Mouse (Mus musculus): ENCODE data around the gene Olfr1270.

Olfr1270 gene

DNA sequence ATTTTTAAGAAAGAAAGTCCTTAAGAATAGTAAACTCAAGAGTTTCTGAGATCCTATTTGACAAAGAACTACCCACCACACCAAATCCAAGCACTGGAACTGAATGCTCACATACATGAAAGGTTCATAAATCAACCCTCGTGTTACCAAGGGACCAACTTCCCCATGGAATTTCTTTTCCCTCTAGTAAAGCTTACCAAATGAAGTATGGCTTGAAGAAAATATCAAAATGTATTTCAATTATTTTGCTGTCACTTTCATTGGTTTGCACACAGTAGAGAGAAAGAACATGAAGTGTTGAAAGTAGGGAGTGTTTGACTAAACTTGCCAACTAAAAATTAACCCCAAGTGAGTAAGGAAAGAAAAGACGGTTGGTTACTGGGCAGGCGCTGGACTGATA lies at the start of gene Olfr1270:
TSS of gene Olfr1270 (minus strand) at position 101 of the 400 bp plus-strand sequence.
- in situ Hi-C loops (cut with MboI, MseI): loop anchor here in 1 of 2 experiments (5.0 kb wide), 1 partner anchor 109 kb away; no protein-coding TSS in a partner anchor

DNA sequence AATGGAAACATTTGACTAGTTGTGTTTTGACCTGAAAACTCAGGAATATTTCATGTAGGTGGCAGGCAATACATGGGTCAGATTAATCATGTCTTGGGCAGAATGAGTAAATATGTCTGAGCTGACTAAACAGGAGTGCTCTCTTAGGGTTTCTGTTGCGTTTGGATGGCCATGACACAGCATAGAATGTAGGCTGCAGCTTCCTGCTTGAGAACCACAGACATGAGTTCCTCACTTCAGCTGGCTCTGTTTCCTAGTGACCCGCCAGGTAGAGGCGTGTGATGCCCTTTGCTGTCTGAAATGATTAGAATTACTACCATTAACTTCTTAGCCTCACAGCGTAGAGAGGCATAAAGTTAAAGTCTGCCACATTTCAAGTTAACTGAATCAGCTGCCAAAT lies 46.7 kb upstream of the Olfr1270 start:
- in situ Hi-C loops (cut with MboI, MseI): loop anchor here (5.0 to 25.0 kb wide), 4 partner anchors 223 to 1837 kb away; no protein-coding TSS in a partner anchor

DNA sequence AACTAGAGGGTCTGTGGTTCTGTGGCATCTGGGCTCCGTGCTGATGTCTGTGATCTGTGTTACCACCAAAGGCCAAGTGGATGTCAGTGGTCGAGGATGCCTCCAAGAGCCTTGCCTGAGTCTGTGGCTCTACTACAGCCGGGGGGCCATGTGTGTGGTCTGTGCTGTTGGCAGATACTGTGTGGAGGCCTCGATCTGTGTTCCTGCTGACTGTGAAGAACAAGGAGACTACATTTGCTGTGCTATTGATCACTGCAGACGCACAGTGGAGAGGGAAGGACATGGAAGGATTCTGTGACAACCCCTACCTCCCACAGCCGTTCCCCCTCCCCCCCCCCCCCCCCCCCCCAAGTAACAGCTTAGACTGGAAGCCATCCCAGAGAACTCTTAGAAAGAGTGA lies 42.4 kb upstream of the Olfr1270 start:
- in situ Hi-C loops (cut with MboI, MseI): loop anchor here (25.0 kb wide), 2 partner anchors 442 to 467 kb away; no protein-coding TSS in a partner anchor

DNA sequence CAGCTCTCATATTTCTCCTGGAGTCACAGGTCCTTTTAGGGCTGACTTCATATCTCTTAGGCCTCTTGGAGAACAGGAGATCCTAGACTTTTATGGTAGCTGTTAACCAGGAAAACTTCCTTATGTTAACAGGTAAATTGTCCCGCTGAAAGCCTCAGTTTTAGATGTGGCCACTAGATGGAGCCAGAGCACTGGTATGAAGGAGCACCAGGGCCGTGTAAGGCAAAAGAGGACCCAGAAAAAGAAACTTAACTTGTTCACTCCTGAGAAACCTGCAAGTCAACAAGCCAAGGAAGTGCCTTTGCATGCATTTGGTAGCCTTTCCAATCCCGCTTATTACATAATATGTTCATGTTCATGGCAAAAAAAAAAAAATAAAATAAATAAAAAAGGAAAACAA lies 41.9 kb upstream of the Olfr1270 start:
- in situ Hi-C loops (cut with MboI, MseI): loop anchor here (25.0 kb wide), 2 partner anchors 443 to 468 kb away; no protein-coding TSS in a partner anchor

DNA sequence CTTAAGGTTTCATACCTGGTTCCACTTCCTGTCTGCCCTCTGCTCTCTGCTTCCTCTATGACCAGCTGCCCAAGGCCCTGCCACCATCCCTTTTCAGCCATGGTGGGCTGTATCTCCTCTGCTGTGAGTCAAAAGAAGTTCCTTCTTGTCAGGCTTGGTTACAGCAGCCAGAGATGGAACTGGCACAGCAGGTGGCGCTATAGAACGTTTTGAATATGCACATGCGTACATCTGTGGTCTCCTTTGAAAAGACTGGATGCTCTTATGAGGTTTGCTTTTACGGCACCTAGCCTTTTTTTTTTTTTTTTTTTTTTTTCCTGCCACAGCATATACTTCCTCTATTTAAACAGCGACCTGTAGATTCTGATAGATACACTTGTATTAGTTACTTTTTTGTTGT lies 34.2 kb upstream of the Olfr1270 start:
- in situ Hi-C loops (cut with MboI, MseI): loop anchor here (5.0 to 25.0 kb wide), 3 partner anchors 250 to 475 kb away; no protein-coding TSS in a partner anchor

GRCm38 (mm10) chr2:90186082-90186481 lies 33.2 kb upstream of the Olfr1270 start:
- in situ Hi-C loops (cut with MboI, MseI): loop anchor here (5.0 to 25.0 kb wide), 3 partner anchors 251 to 476 kb away; no protein-coding TSS in a partner anchor

GRCm38 (mm10) chr2:90153916-90154315 lies 1.0 kb upstream of the Olfr1270 start:
- in situ Hi-C loops (cut with MboI, MseI): loop anchor here in 1 of 2 experiments (5.0 kb wide), 1 partner anchor 108 kb away; no protein-coding TSS in a partner anchor

DNA sequence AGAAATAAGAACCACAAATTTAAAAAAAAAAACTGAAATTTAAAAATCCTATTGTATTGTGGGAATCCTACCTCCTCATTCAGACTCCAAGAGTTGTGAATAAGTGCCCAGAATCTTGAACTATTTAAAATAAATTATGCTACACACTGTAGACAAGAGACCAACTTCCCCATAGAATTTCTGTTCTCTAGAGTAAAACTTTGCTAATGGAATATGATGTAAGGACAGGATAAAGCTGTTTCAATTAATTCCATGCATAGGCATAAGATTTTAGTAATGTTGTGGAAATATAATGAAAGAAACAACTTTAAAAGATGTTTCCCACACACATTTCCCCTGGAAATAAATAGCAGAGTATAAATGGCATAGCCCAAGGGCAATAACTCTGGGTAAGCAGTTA lies 10.7 kb downstream of the Olfr1270 start, which contains the start of gene Olfr32:
TSS of gene Olfr32 (minus strand) at position 101 of the 400 bp plus-strand sequence.
- in situ Hi-C loops (cut with MboI, MseI): no loop called here

DNA sequence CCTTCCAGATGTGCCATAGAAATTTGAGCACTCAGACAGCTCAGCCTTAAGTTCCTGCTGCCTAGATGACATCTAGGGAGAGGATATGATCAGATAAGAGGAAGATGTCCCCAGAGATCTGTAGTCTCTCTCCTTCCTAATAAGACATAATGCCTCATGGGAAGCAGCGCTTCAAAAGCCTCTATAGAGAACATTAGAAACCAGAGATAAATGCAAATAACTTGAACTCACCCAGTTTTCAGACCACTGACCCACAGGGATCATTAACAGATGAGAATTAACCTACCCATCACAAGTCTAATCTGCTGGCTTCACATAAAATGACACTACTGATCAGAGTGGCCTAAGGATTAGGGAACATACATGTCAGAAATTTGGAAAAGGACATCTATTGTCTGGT lies 31.6 kb downstream of the Olfr1270 start, which contains the start of gene Olfr1269:
TSS of gene Olfr1269 (minus strand) at position 101 of the 400 bp plus-strand sequence.
- in situ Hi-C loops (cut with MboI, MseI): loop anchor here in 1 of 2 experiments (10.0 kb wide), 1 partner anchor 1657 kb away; no protein-coding TSS in a partner anchor
